Mouse (Mus musculus): ENCODE measurements around the gene Srek1ip1.

GRCm38 (mm10) chr13:104863127-104863979, 71.1 kb downstream of the Srek1ip1 start, which contains the start of gene Shisal2b:
- TF ChIP-seq CTCF (IDR thresholded peaks at IDR 0.05; ENCODE audit: insufficient read depth, low read depth, low read length) (no peak), POLR2A (IDR thresholded peaks at IDR 0.05; ENCODE audit: insufficient read depth, low read depth, low read length) (no peak)
